Mouse (Mus musculus) MEL (cell line): Measurements from ENCODE around the gene Gm45808. TPM values are rescaled to one million over a fixed set of nuclear protein-coding genes. Genes with fewer than 3 reads are reported as not detected.

Experiments used
- DNase-seq: peaks from one replicate; pipeline ENCODE4 v3.0.0; 2011; ENCODE audit warnings: low read depth, low spot score
- H3K27ac ChIP-seq: 2 replicates; pipeline ENCODE4 v1.5.1; 2012; ENCODE audit warnings: low read depth, mild to moderate bottlenecking, control low read depth, low read length, moderate library complexity; ENCODE audit not compliant: control insufficient read depth
- H3K27me3 ChIP-seq, 2 experiments: fragments of 150-350 bp in 1 of 2; sonication (generic) in 1 of 2; 2 replicates each; pipeline ENCODE4 v1.6.1; 2012; ENCODE audit warnings: low read length in 2 of 2, mild to moderate bottlenecking in 2 of 2, improper control_type of control experiment in 1 of 2, moderate library complexity in 1 of 2; ENCODE audit not compliant: insufficient read depth in 2 of 2, control insufficient read depth in 1 of 2
- H3K36me3 ChIP-seq, 2 experiments: 2 replicates each; pipeline ENCODE4 v1.6.1; 2012 to 2014; ENCODE audit warnings: low read length in 2 of 2, improper control_type of control experiment in 1 of 2, inconsistent platforms in 1 of 2, mild to moderate bottlenecking in 1 of 2; ENCODE audit not compliant: insufficient read depth in 2 of 2, control insufficient read depth in 1 of 2
- H3K4me1 ChIP-seq, 2 experiments: fragments of 150-350 bp in 1 of 2; sonication (generic) in 1 of 2; 2 replicates each; pipeline ENCODE4 v1.6.1; 2012; ENCODE audit warnings: low read length in 2 of 2, improper control_type of control experiment in 1 of 2, mild to moderate bottlenecking in 1 of 2; ENCODE audit not compliant: insufficient read depth in 2 of 2, control insufficient read depth in 1 of 2
- H3K4me3 ChIP-seq, 2 experiments: fragments of 150-350 bp in 1 of 2; sonication (generic) in 1 of 2; 2 replicates each; pipeline ENCODE4 v1.5.1; 2012; ENCODE audit warnings: low read depth in 2 of 2, low read length in 2 of 2, mild to moderate bottlenecking in 2 of 2, moderate library complexity in 2 of 2, control low read depth in 1 of 2, improper control_type of control experiment in 1 of 2; ENCODE audit not compliant: control insufficient read depth in 1 of 2, insufficient read depth in 1 of 2
- H3K79me2 ChIP-seq: 2 replicates; pipeline ENCODE4 v1.6.1; 2012; ENCODE audit warnings: mild to moderate bottlenecking, low read length, moderate library complexity; ENCODE audit not compliant: control insufficient read depth, poor library complexity, insufficient read depth
- H3K9ac ChIP-seq: 2 replicates; pipeline ENCODE4 v1.6.1; 2012; ENCODE audit warnings: low read depth, mild to moderate bottlenecking, control low read depth, low read length, moderate library complexity; ENCODE audit not compliant: control insufficient read depth, poor library complexity, severe bottlenecking
- H3K9me3 ChIP-seq: fragments of 150-350 bp; sonication (generic); replicated peaks from 2 replicates; pipeline ENCODE4 v1.6.1; 2012; ENCODE audit warnings: mild to moderate bottlenecking, low read length, improper control_type of control experiment, moderate library complexity; ENCODE audit not compliant: insufficient read depth
- BHLHE40 ChIP-seq: IDR thresholded peaks from 2 replicates; pipeline ENCODE4 v1.6.1; 2012; ENCODE audit warnings: low read depth, mild to moderate bottlenecking, inconsistent platforms, low read length, improper control_type of control experiment, borderline replicate concordance
- CHD2 ChIP-seq: IDR thresholded peaks from 2 replicates; pipeline ENCODE4 v1.6.1; 2011; ENCODE audit warnings: low read length, improper control_type of control experiment
- CTCF ChIP-seq, 3 experiments: IDR thresholded peaks in 2 of 3; conservative IDR thresholded peaks in 1 of 3; 2 replicates each; pipeline ENCODE4 v1.5.1; 2011 to 2012; ENCODE audit warnings: low read length in 3 of 3, low read depth in 2 of 3, mild to moderate bottlenecking in 2 of 3, improper control_type of control experiment in 1 of 3, inconsistent platforms in 1 of 3, mixed read lengths in 1 of 3, moderate library complexity in 1 of 3; ENCODE audit not compliant: control insufficient read depth in 1 of 3, insufficient read depth in 1 of 3, poor library complexity in 1 of 3, severe bottlenecking in 1 of 3
- E2F4 ChIP-seq: IDR thresholded peaks from 2 replicates; pipeline ENCODE4 v1.6.1; 2011; ENCODE audit warnings: low read depth, low read length, improper control_type of control experiment, borderline replicate concordance
- ELF1 ChIP-seq: IDR thresholded peaks from 2 replicates; pipeline ENCODE4 v1.6.1; 2014; ENCODE audit warnings: low read depth, mild to moderate bottlenecking, inconsistent platforms, low read length, improper control_type of control experiment, moderate library complexity
- EP300 ChIP-seq, 2 experiments: IDR thresholded peaks; 2 replicates each; pipeline ENCODE4 v1.6.1; 2011; ENCODE audit warnings: improper control_type of control experiment in 2 of 2, low read length in 2 of 2, low read depth in 1 of 2, mild to moderate bottlenecking in 1 of 2
- ETS1 ChIP-seq: IDR thresholded peaks from 2 replicates; pipeline ENCODE4 v1.6.1; 2012; ENCODE audit warnings: low read depth, mild to moderate bottlenecking, inconsistent platforms, low read length, improper control_type of control experiment, moderate library complexity
- GABPA ChIP-seq: IDR thresholded peaks from 2 replicates; pipeline ENCODE4 v1.6.1; 2012; ENCODE audit warnings: low read depth, mild to moderate bottlenecking, inconsistent platforms, low read length, improper control_type of control experiment, moderate library complexity
- GATA1 ChIP-seq: IDR thresholded peaks from 2 replicates; pipeline ENCODE4 v1.6.1; 2011; ENCODE audit warnings: low read depth, low read length, improper control_type of control experiment
- HCFC1 ChIP-seq: IDR thresholded peaks from 2 replicates; pipeline ENCODE4 v1.6.1; 2012; ENCODE audit warnings: low read depth, mild to moderate bottlenecking, inconsistent platforms, low read length, improper control_type of control experiment, moderate library complexity
- KAT2A ChIP-seq: conservative IDR thresholded peaks from 2 replicates; pipeline ENCODE4 v1.6.1; 2012; ENCODE audit warnings: low read depth, low read length, improper control_type of control experiment, inconsistent platforms
- MAX ChIP-seq: IDR thresholded peaks from 2 replicates; pipeline ENCODE4 v1.6.1; 2011; ENCODE audit warnings: low read length, improper control_type of control experiment
- MXI1 ChIP-seq: IDR thresholded peaks from 2 replicates; pipeline ENCODE4 v1.6.1; 2011; ENCODE audit warnings: mild to moderate bottlenecking, low read depth, low read length, improper control_type of control experiment
- MYB ChIP-seq: IDR thresholded peaks from 2 replicates; pipeline ENCODE4 v1.6.1; 2011; ENCODE audit warnings: mild to moderate bottlenecking, low read depth, low read length, improper control_type of control experiment
- NELFE ChIP-seq: IDR thresholded peaks from 2 replicates; pipeline ENCODE4 v1.6.1; 2011; ENCODE audit warnings: low read depth, low read length, improper control_type of control experiment
- NRF1 ChIP-seq: IDR thresholded peaks from 2 replicates; pipeline ENCODE4 v1.6.1; 2014; ENCODE audit warnings: low read depth, mild to moderate bottlenecking, inconsistent platforms, low read length, improper control_type of control experiment, moderate library complexity; ENCODE audit not compliant: poor library complexity, insufficient read depth, severe bottlenecking
- POLR2A ChIP-seq, 2 experiments: IDR thresholded peaks; 2 replicates each; pipeline ENCODE4 v1.6.1; 2011 to 2012; ENCODE audit warnings: low read length in 2 of 2, mild to moderate bottlenecking in 2 of 2, control low read depth in 1 of 2, improper control_type of control experiment in 1 of 2, low read depth in 1 of 2, moderate library complexity in 1 of 2; ENCODE audit not compliant: control insufficient read depth in 1 of 2, insufficient read depth in 1 of 2, poor library complexity in 1 of 2
- POLR2AphosphoS2 ChIP-seq: IDR thresholded peaks from 2 replicates; pipeline ENCODE4 v1.6.1; 2011; ENCODE audit warnings: low read length, improper control_type of control experiment
- POLR2AphosphoS5 ChIP-seq: IDR thresholded peaks from 2 replicates; pipeline ENCODE4 v1.6.1; 2012; ENCODE audit warnings: low read depth, borderline replicate concordance, mild to moderate bottlenecking, inconsistent platforms, low read length, moderate library complexity, mixed read lengths
- RAD21 ChIP-seq: IDR thresholded peaks from 2 replicates; pipeline ENCODE4 v1.6.1; 2011; ENCODE audit warnings: mild to moderate bottlenecking, low read depth, low read length, improper control_type of control experiment
- RCOR1 ChIP-seq: IDR thresholded peaks from 2 replicates; pipeline ENCODE4 v1.6.1; 2012; ENCODE audit warnings: low read depth, mild to moderate bottlenecking, inconsistent platforms, low read length, improper control_type of control experiment
- SIN3A ChIP-seq: IDR thresholded peaks from 2 replicates; pipeline ENCODE4 v1.6.1; 2012; ENCODE audit warnings: low read length, improper control_type of control experiment, inconsistent platforms
- SMC3 ChIP-seq: IDR thresholded peaks from 2 replicates; pipeline ENCODE4 v1.6.1; 2011; ENCODE audit warnings: low read depth, low read length, improper control_type of control experiment
- TAL1 ChIP-seq: IDR thresholded peaks from 2 replicates; pipeline ENCODE4 v1.6.1; 2012; ENCODE audit warnings: mild to moderate bottlenecking, inconsistent platforms, low read length, moderate library complexity, mixed read lengths
- TBP ChIP-seq: IDR thresholded peaks from 2 replicates; pipeline ENCODE4 v1.8.0; 2011; ENCODE audit warnings: low read depth, low read length, improper control_type of control experiment
- TCF12 ChIP-seq: IDR thresholded peaks from 2 replicates; pipeline ENCODE4 v1.6.1; 2014; ENCODE audit warnings: low read depth, mild to moderate bottlenecking, inconsistent platforms, low read length, improper control_type of control experiment, moderate library complexity
- USF1 ChIP-seq: IDR thresholded peaks from 2 replicates; pipeline ENCODE4 v1.6.1; 2014; ENCODE audit warnings: low read depth, mild to moderate bottlenecking, inconsistent platforms, low read length, improper control_type of control experiment, moderate library complexity
- USF2 ChIP-seq, 2 experiments: IDR thresholded peaks; 2 replicates each; pipeline ENCODE4 v1.6.1; 2011 to 2012; ENCODE audit warnings: improper control_type of control experiment in 2 of 2, low read length in 2 of 2, borderline replicate concordance in 1 of 2, inconsistent platforms in 1 of 2, low read depth in 1 of 2, mild to moderate bottlenecking in 1 of 2; ENCODE audit not compliant: insufficient read depth in 1 of 2
- ZC3H11A ChIP-seq: IDR thresholded peaks from 2 replicates; pipeline ENCODE4 v1.6.1; 2012; ENCODE audit warnings: low read depth, mild to moderate bottlenecking, inconsistent platforms, low read length, improper control_type of control experiment
- ZKSCAN1 ChIP-seq: IDR thresholded peaks from 2 replicates; pipeline ENCODE4 v1.6.1; 2012; ENCODE audit warnings: low read depth, mild to moderate bottlenecking, inconsistent platforms, low read length, improper control_type of control experiment, moderate library complexity
- ZMIZ1 ChIP-seq: IDR thresholded peaks from 2 replicates; pipeline ENCODE4 v1.6.1; 2012; ENCODE audit warnings: low read depth, mild to moderate bottlenecking, inconsistent platforms, low read length, improper control_type of control experiment, moderate library complexity
- ZNF384 ChIP-seq: IDR thresholded peaks from 2 replicates; pipeline ENCODE4 v1.6.1; 2012; ENCODE audit warnings: low read depth, mild to moderate bottlenecking, inconsistent platforms, low read length, improper control_type of control experiment
- polyA plus RNA-seq, 2 experiments: library from polyadenylated mRNA; stranded (reverse) in 1 of 2; unstranded in 1 of 2; fragments of >175 nt in 1 of 2; fragments of >200 nt in 1 of 2; gene quantifications; 2 replicates each; pipeline versions ENCODE4 v1.2.1 to v1.2.4; 2012; ENCODE audit warnings: low replicate concordance in 2 of 2, low read depth in 1 of 2; ENCODE audit not compliant: insufficient read length in 2 of 2, insufficient read depth in 1 of 2, missing spikeins in 1 of 2
- total RNA-seq: library from RNA; depleted of rRNA; stranded (reverse); fragments of 300-350 nt; gene quantifications from 2 replicates; pipeline ENCODE4 v1.2.3, GENCODE M21; 2012

Gene Gm45808
- total and polyA plus RNA-seq, 3 experiments = not detected

GRCm38 (mm10) chr7:45509912-45510787 lies 23.5 kb upstream of the Gm45808 start, which contains the start of gene Nucb1:
Gene Nucb1 (minus strand): TSS chr7:45510406.
- no peaks in the 10 kb centered on the region for H3K27me3 ChIP-seq
- peak within 1 kb of the TSS; percentile 72 to 87 for H3K4me3 ChIP-seq
- peak; percentile 98 for DNase-seq
- peak within 1 kb of the TSS; percentile 95 for H3K27ac ChIP-seq
- peak within 1 kb of the TSS; percentile 86 for H3K9ac ChIP-seq
- H3K36me3 ChIP-seq = peaks cover 5 to 16% of the 10 kb centered on the region in 2 experiments
- peaks cover 7 to 10% of the 10 kb centered on the region in 2 experiments for H3K4me1 ChIP-seq
- TF ChIP-seq HCFC1 (peak; percentile 100), ELF1 (peak; percentile 82), TCF12 (peak; percentile 33), POLR2A (IDR thresholded peaks at IDR 0.05; ENCODE audit: control insufficient read depth in 1 of 2, insufficient read depth in 1 of 2, low read depth in 1 of 2, low read length in 2 of 2, poor library complexity in 1 of 2) (peak; percentile 80 to 94), KAT2A (peak; percentile 86), TAL1 (no peak), USF2 (IDR thresholded peaks at IDR 0.05; ENCODE audit: borderline replicate concordance in 1 of 2, insufficient read depth in 1 of 2, low read depth in 1 of 2, low read length in 2 of 2) (no peak), SMC3 (no peak), CTCF (IDR thresholded peaks at IDR 0.05 in 2 of 3, conservative IDR thresholded peaks at IDR 0.05 in 1 of 3; ENCODE audit: control insufficient read depth in 1 of 3, insufficient read depth in 1 of 3, low read depth in 2 of 3, low read length in 3 of 3, poor library complexity in 1 of 3, severe bottlenecking in 1 of 3) (peak in 1 of 3 experiments; percentile 12; a peak in 1 of 6 replicates), E2F4 (peak; percentile 75; the same call in 1 of the 2 replicates), ETS1 (peak; percentile 87), CHD2 (peak; percentile 86), POLR2AphosphoS2 (peak; percentile 86; the same call in 1 of the 2 replicates), MYB (0 out of 2 replicates have a peak, but pooled peaks have one; percentile 52), GABPA (no peak), ZKSCAN1 (no peak), TBP (peak; percentile 77; the same call in 1 of the 2 replicates), BHLHE40 (peak; percentile 64), MXI1 (peak; percentile 75), POLR2AphosphoS5 (no peak), NRF1 (0 out of 2 replicates have a peak, but pooled peaks have one; percentile 27), EP300 (IDR thresholded peaks at IDR 0.05; ENCODE audit: low read depth in 1 of 2, low read length in 2 of 2) (peak in 1 of 2 experiments; percentile 84; a peak in 3 of 4 replicates), ZNF384 (no peak), RAD21 (no peak), ZC3H11A (no peak), MAX (no peak), RCOR1 (0 out of 2 replicates have a peak, but pooled peaks have one; percentile 48), SIN3A (peak; percentile 98), GATA1 (peak; percentile 86), USF1 (peak; percentile 27; the same call in 1 of the 2 replicates), NELFE (peak; percentile 92), ZMIZ1 (peak; percentile 95)
- H3K79me2 ChIP-seq = peaks cover 24% of the 10 kb centered on the region
- no peaks in the 10 kb centered on the region for H3K9me3 ChIP-seq
